Mouse (Mus musculus): ENCODE results near the gene Nhlrc4. TPM values are rescaled to one million over a fixed set of nuclear protein-coding genes. Genes with fewer than 3 reads are reported as not detected.

Gene Nhlrc4
- total and polyA plus RNA-seq, 3 experiments = 0.33 to 2.7 (median 0.38) TPM

DNA sequence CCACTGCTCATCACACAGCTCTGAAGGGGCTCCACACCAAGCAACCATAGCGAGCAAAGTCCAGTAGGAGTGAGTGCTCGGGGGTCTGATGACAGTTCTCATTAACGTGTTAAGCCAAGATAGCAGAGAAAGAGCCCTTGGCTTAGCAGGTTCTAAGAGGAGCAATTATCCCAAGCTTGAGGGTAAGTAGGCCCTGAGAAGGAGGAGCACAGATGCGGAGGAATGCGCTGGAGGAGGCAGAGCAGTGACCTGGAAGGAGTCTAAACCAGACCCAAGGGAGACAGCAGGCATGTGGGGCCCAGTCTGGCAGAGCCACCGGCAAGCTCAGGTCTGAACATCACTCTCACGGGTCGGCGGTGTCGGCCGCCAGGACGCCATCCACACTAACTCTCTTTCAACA is 48.9 kb downstream of the Nhlrc4 start:
- Histone ChIP-seq H3K4me3 (ENCODE audit: low read depth, low read length) (no peak overlapping the region), H3K4me1 (ENCODE audit: insufficient read depth, low read depth, low read length) (peaks cover 13% of the 10 kb centered on the region), H3K27me3 (ENCODE audit: insufficient read depth, low read length) (no peaks in the 10 kb centered on the region), H3K9me3 (replicated peaks) (peaks cover 2% of the 10 kb centered on the region; the same call in 1 of the 2 replicates), H3K36me3 (replicated peaks) (peaks cover 48% of the 10 kb centered on the region)
- DNase-seq (ENCODE audit: low spot score) = no peak
- TF ChIP-seq TAL1 (conservative IDR thresholded peaks at IDR 0.05; ENCODE audit: low read depth, low read length) = no peak
- no peak for TF ChIP-seq GATA2 (IDR thresholded peaks at IDR 0.05; ENCODE audit: borderline replicate concordance, low read depth, low read length)
- TF ChIP-seq POLR2AphosphoS5 (IDR thresholded peaks at IDR 0.05; ENCODE audit: insufficient replicate concordance, low read depth, low read length) = no peak
- no peak for TF ChIP-seq GATA1 (IDR thresholded peaks at IDR 0.05; ENCODE audit: borderline replicate concordance, low read length)
- TF ChIP-seq CTCF (IDR thresholded peaks at IDR 0.05; ENCODE audit: low read depth, low read length) = no peak
- ATAC-seq (ENCODE audit: extremely low read depth, insufficient number of reproducible peaks, low FRiP score, poor library complexity, severe bottlenecking) = no peak

- no peaks in the 10 kb centered on the region for H3K27me3 ChIP-seq (ENCODE audit: insufficient read depth, low read length)
- no peak overlapping the region for H3K4me3 ChIP-seq (ENCODE audit: low read depth, low read length)
- DNase-seq (ENCODE audit: low spot score) (no peak), ATAC-seq (ENCODE audit: extremely low read depth, insufficient number of reproducible peaks, low FRiP score, poor library complexity, severe bottlenecking) (no peak)
- TF ChIP-seq GATA1 (IDR thresholded peaks at IDR 0.05; ENCODE audit: borderline replicate concordance, low read length) = no peak
- no peak for TF ChIP-seq GATA2 (IDR thresholded peaks at IDR 0.05; ENCODE audit: borderline replicate concordance, low read depth, low read length)
- no peak for TF ChIP-seq CTCF (IDR thresholded peaks at IDR 0.05; ENCODE audit: low read depth, low read length)
- no peak for TF ChIP-seq POLR2AphosphoS5 (IDR thresholded peaks at IDR 0.05; ENCODE audit: insufficient replicate concordance, low read depth, low read length)
- TF ChIP-seq TAL1 (conservative IDR thresholded peaks at IDR 0.05; ENCODE audit: low read depth, low read length) = no peak
- H3K9me3 ChIP-seq (replicated peaks) = peaks cover under 1% of the 10 kb centered on the region; the same call in 1 of the 2 replicates
- H3K4me1 ChIP-seq (ENCODE audit: insufficient read depth, low read depth, low read length) = peaks cover 13% of the 10 kb centered on the region
- H3K36me3 ChIP-seq (replicated peaks) = peaks cover 48% of the 10 kb centered on the region
These were observed 49.3 kb downstream of the Nhlrc4 start for GRCm38 (mm10) chr17:25895415-25895814.

- Histone ChIP-seq H3K27me3 (ENCODE audit: insufficient read depth, low read length) (no peaks in the 10 kb centered on the region), H3K4me3 (ENCODE audit: low read depth, low read length) (no peak overlapping the region), H3K9me3 (replicated peaks) (no peaks in the 10 kb centered on the region), H3K36me3 (replicated peaks) (peaks cover 50% of the 10 kb centered on the region), H3K4me1 (ENCODE audit: insufficient read depth, low read depth, low read length) (peaks cover 13% of the 10 kb centered on the region)
- no peak for ATAC-seq (ENCODE audit: extremely low read depth, insufficient number of reproducible peaks, low FRiP score, poor library complexity, severe bottlenecking)
- peak; percentile 67 for DNase-seq (ENCODE audit: low spot score)
- no peak for TF ChIP-seq GATA2 (IDR thresholded peaks at IDR 0.05; ENCODE audit: borderline replicate concordance, low read depth, low read length)
- TF ChIP-seq CTCF (IDR thresholded peaks at IDR 0.05; ENCODE audit: low read depth, low read length) = peak; percentile 89
These were observed 50.7 kb downstream of the Nhlrc4 start for GRCm38 (mm10) chr17:25893975-25894617.

Other genes with a start within 250 kb of the Nhlrc4 start
Only the 20 nearest of the 32 such genes appear.
- gene AC134908.4, start 149.3 kb downstream of the Nhlrc4 start, total RNA-seq (2014; fragmentation: Nextera tagmentation) = not detected in 2 replicates
- gene AC134908.4, start 149.3 kb downstream of the Nhlrc4 start, total RNA-seq (2017) = not detected in 2 replicates
- not detected in 2 replicates for gene AC134908.4, start 149.3 kb downstream of the Nhlrc4 start, polyA plus RNA-seq (2012)
- 15.3 and 19.7 TPM in 2 replicates for gene Metrn, start 147.8 kb downstream of the Nhlrc4 start, total RNA-seq (2014; fragmentation: Nextera tagmentation)
- gene Metrn, start 147.8 kb downstream of the Nhlrc4 start, total RNA-seq (2017) = 22.3 and 36.9 TPM in 2 replicates
- gene Metrn, start 147.8 kb downstream of the Nhlrc4 start, polyA plus RNA-seq (2012) = 129 and 172 TPM in 2 replicates
- not detected in 2 replicates for gene Fbxl16, start 135.9 kb downstream of the Nhlrc4 start, total RNA-seq (2014; fragmentation: Nextera tagmentation)
- 0.05 TPM in 1 of 2 replicates, not detected in the other for gene Fbxl16, start 135.9 kb downstream of the Nhlrc4 start, total RNA-seq (2017)
- gene Fbxl16, start 135.9 kb downstream of the Nhlrc4 start, polyA plus RNA-seq (2012) = 0.01 and 0.03 TPM in 2 replicates
- 13.8 and 13.9 TPM in 2 replicates for gene Wdr24, start 121.3 kb downstream of the Nhlrc4 start, total RNA-seq (2014; fragmentation: Nextera tagmentation)
- gene Wdr24, start 121.3 kb downstream of the Nhlrc4 start, total RNA-seq (2017) = 23.5 and 25.8 TPM in 2 replicates
- 4.8 and 8.6 TPM in 2 replicates for gene Wdr24, start 121.3 kb downstream of the Nhlrc4 start, polyA plus RNA-seq (2012)
- 0.90 and 1.9 TPM in 2 replicates for gene Jmjd8, start 116.1 kb downstream of the Nhlrc4 start, total RNA-seq (2014; fragmentation: Nextera tagmentation)
- 1.9 and 2.0 TPM in 2 replicates for gene Jmjd8, start 116.1 kb downstream of the Nhlrc4 start, total RNA-seq (2017)
- 0.08 and 0.11 TPM in 2 replicates for gene Jmjd8, start 116.1 kb downstream of the Nhlrc4 start, polyA plus RNA-seq (2012)
- 29.1 and 30.1 TPM in 2 replicates for gene Stub1, start 111.6 kb downstream of the Nhlrc4 start, total RNA-seq (2014; fragmentation: Nextera tagmentation)
- 90.8 and 97.3 TPM in 2 replicates for gene Stub1, start 111.6 kb downstream of the Nhlrc4 start, total RNA-seq (2017)
- 70.9 and 81.7 TPM in 2 replicates for gene Stub1, start 111.6 kb downstream of the Nhlrc4 start, polyA plus RNA-seq (2012)
- gene Rhbdl1, start 107.7 kb downstream of the Nhlrc4 start, total RNA-seq (2014; fragmentation: Nextera tagmentation) = 4.8 and 5.5 TPM in 2 replicates
- gene Rhbdl1, start 107.7 kb downstream of the Nhlrc4 start, total RNA-seq (2017) = 0.87 and 1.4 TPM in 2 replicates
- 2.7 and 3.1 TPM in 2 replicates for gene Rhbdl1, start 107.7 kb downstream of the Nhlrc4 start, polyA plus RNA-seq (2012)
- gene Gm20683, start 103.2 kb downstream of the Nhlrc4 start, total RNA-seq (2014; fragmentation: Nextera tagmentation) = 1.1 and 2.9 TPM in 2 replicates
- gene Gm20683, start 103.2 kb downstream of the Nhlrc4 start, total RNA-seq (2017) = 3.0 and 3.1 TPM in 2 replicates
- gene Gm20683, start 103.2 kb downstream of the Nhlrc4 start, polyA plus RNA-seq (2012) = 9.7 and 12.4 TPM in 2 replicates
- gene Rhot2, start 100.1 kb downstream of the Nhlrc4 start, total RNA-seq (2014; fragmentation: Nextera tagmentation) = 31.2 and 41.2 TPM in 2 replicates
- 17.7 and 20.0 TPM in 2 replicates for gene Rhot2, start 100.1 kb downstream of the Nhlrc4 start, total RNA-seq (2017)
- 142 and 151 TPM in 2 replicates for gene Rhot2, start 100.1 kb downstream of the Nhlrc4 start, polyA plus RNA-seq (2012)
- 14.6 and 42.2 TPM in 2 replicates for gene Wdr90, start 83.5 kb downstream of the Nhlrc4 start, total RNA-seq (2014; fragmentation: Nextera tagmentation)
- 11.8 and 14.2 TPM in 2 replicates for gene Wdr90, start 83.5 kb downstream of the Nhlrc4 start, total RNA-seq (2017)
- 9.0 and 17.0 TPM in 2 replicates for gene Wdr90, start 83.5 kb downstream of the Nhlrc4 start, polyA plus RNA-seq (2012)
- gene Mcrip2, start 76.2 kb downstream of the Nhlrc4 start, total RNA-seq (2014; fragmentation: Nextera tagmentation) = 8.2 and 8.7 TPM in 2 replicates
- gene Mcrip2, start 76.2 kb downstream of the Nhlrc4 start, total RNA-seq (2017) = 4.4 and 9.4 TPM in 2 replicates
- gene Mcrip2, start 76.2 kb downstream of the Nhlrc4 start, polyA plus RNA-seq (2012) = 77.6 and 103 TPM in 2 replicates
- gene Mettl26, start 69.9 kb downstream of the Nhlrc4 start, total RNA-seq (2014; fragmentation: Nextera tagmentation) = 13.9 and 19.0 TPM in 2 replicates
- gene Mettl26, start 69.9 kb downstream of the Nhlrc4 start, total RNA-seq (2017) = 12.4 and 16.7 TPM in 2 replicates
- 30.2 and 34.4 TPM in 2 replicates for gene Mettl26, start 69.9 kb downstream of the Nhlrc4 start, polyA plus RNA-seq (2012)
- 1.1 and 1.4 TPM in 2 replicates for gene Wfikkn1, start 64.1 kb downstream of the Nhlrc4 start, total RNA-seq (2014; fragmentation: Nextera tagmentation)
- gene Wfikkn1, start 64.1 kb downstream of the Nhlrc4 start, total RNA-seq (2017) = 0.55 and 0.58 TPM in 2 replicates
- 0.51 and 0.57 TPM in 2 replicates for gene Wfikkn1, start 64.1 kb downstream of the Nhlrc4 start, polyA plus RNA-seq (2012)
- 9.1 and 10.8 TPM in 2 replicates for gene Rab40c, start 25.2 kb downstream of the Nhlrc4 start, total RNA-seq (2014; fragmentation: Nextera tagmentation)
- gene Rab40c, start 25.2 kb downstream of the Nhlrc4 start, total RNA-seq (2017) = 4.2 and 9.3 TPM in 2 replicates
- gene Rab40c, start 25.2 kb downstream of the Nhlrc4 start, polyA plus RNA-seq (2012) = 12.4 and 13.5 TPM in 2 replicates
- 116 and 431 TPM in 2 replicates for gene Pigq, start within 50 bp of the Nhlrc4 start, total RNA-seq (2014; fragmentation: Nextera tagmentation)
- 41.4 and 42.1 TPM in 2 replicates for gene Pigq, start within 50 bp of the Nhlrc4 start, total RNA-seq (2017)
- 81.8 and 136 TPM in 2 replicates for gene Pigq, start within 50 bp of the Nhlrc4 start, polyA plus RNA-seq (2012)
- not detected in 2 replicates for gene A930017K11Rik, start 7.6 kb upstream of the Nhlrc4 start, total RNA-seq (2014; fragmentation: Nextera tagmentation)
- 0.06 TPM in 1 of 2 replicates, not detected in the other for gene A930017K11Rik, start 7.6 kb upstream of the Nhlrc4 start, total RNA-seq (2017)
- gene A930017K11Rik, start 7.6 kb upstream of the Nhlrc4 start, polyA plus RNA-seq (2012) = 0.03 and 0.07 TPM in 2 replicates
- 14.6 and 17.3 TPM in 2 replicates for gene Capn15, start 40.8 kb upstream of the Nhlrc4 start, total RNA-seq (2014; fragmentation: Nextera tagmentation)
- 2.8 and 3.2 TPM in 2 replicates for gene Capn15, start 40.8 kb upstream of the Nhlrc4 start, total RNA-seq (2017)
- gene Capn15, start 40.8 kb upstream of the Nhlrc4 start, polyA plus RNA-seq (2012) = 41.6 and 47.8 TPM in 2 replicates
- 9.9 and 13.9 TPM in 2 replicates for gene Rab11fip3, start 124.6 kb upstream of the Nhlrc4 start, total RNA-seq (2014; fragmentation: Nextera tagmentation)
- gene Rab11fip3, start 124.6 kb upstream of the Nhlrc4 start, total RNA-seq (2017) = 2.8 and 3.0 TPM in 2 replicates
- gene Rab11fip3, start 124.6 kb upstream of the Nhlrc4 start, polyA plus RNA-seq (2012) = 9.3 and 11.2 TPM in 2 replicates
- gene Decr2, start 145.4 kb upstream of the Nhlrc4 start, total RNA-seq (2014; fragmentation: Nextera tagmentation) = 6.4 and 19.1 TPM in 2 replicates
- 7.6 and 8.8 TPM in 2 replicates for gene Decr2, start 145.4 kb upstream of the Nhlrc4 start, total RNA-seq (2017)
- 0.18 and 0.34 TPM in 2 replicates for gene Decr2, start 145.4 kb upstream of the Nhlrc4 start, polyA plus RNA-seq (2012)
- gene Nme4, start 150.6 kb upstream of the Nhlrc4 start, total RNA-seq (2014; fragmentation: Nextera tagmentation) = 23.3 and 25.2 TPM in 2 replicates
- gene Nme4, start 150.6 kb upstream of the Nhlrc4 start, total RNA-seq (2017) = 48.5 and 68.1 TPM in 2 replicates
- 118 and 139 TPM in 2 replicates for gene Nme4, start 150.6 kb upstream of the Nhlrc4 start, polyA plus RNA-seq (2012)